Mouse (Mus musculus): Measurements from ENCODE around the gene Nsun7. TPM values are rescaled to one million over a fixed set of nuclear protein-coding genes. Genes with fewer than 3 reads are reported as not detected.

The Nsun7 gene
- polyA plus RNA-seq (2015; fragmentation: Illumina TruSeq; extraction: RNeasy Lipid Tissue Mini Kit (QIAGEN cat#74804); ENCODE audit: insufficient read depth, low replicate concordance): 0.25 TPM

GRCm38 (mm10) chr5:66259756-66260448 lies at the start of gene Nsun7:
Gene Nsun7 (plus strand): TSS chr5:66259897.

Other genes with a start within 250 kb of the Nsun7 start
- 6.3 TPM for gene Rbm47, start 86.8 kb upstream of the Nsun7 start, polyA plus RNA-seq (2015; fragmentation: Illumina TruSeq; extraction: RNeasy Lipid Tissue Mini Kit (QIAGEN cat#74804); ENCODE audit: insufficient read depth, low replicate concordance)